Mouse (Mus musculus) hindbrain, embryonic 11.5 days (tissue): ENCODE data around the gene Celf2. TPM values are rescaled to one million over a fixed set of nuclear protein-coding genes. Genes with fewer than 3 reads are reported as not detected.

Experiments
- ATAC-seq: fragments of 200-750 bp; cut with Nextera tagmentation; 2 replicates; pipeline ENCODE4 v1.8.0; 2017; ENCODE audit warnings: mild to moderate bottlenecking, moderate TSS enrichment, moderate library complexity; ENCODE audit not compliant: low FRiP score
- DNase-seq: peaks from one replicate; pipeline ENCODE4 v3.0.0-alpha.2; 2015; ENCODE audit warnings: low spot score
- H3K27ac ChIP-seq: fragments of 300-500 bp; sonication (generic); 2 replicates; pipeline ENCODE4 v1.5.1; 2014; ENCODE audit warnings: mild to moderate bottlenecking, low read depth, low read length
- H3K27me3 ChIP-seq: fragments of 300-500 bp; sonication (generic); 2 replicates; pipeline ENCODE4 v1.6.1; 2014; ENCODE audit warnings: mild to moderate bottlenecking, low read length, moderate library complexity, mixed read lengths; ENCODE audit not compliant: control insufficient read depth, insufficient read depth
- H3K36me3 ChIP-seq: fragments of 300-500 bp; sonication (generic); 2 replicates; pipeline ENCODE4 v1.6.1; 2014; ENCODE audit warnings: mild to moderate bottlenecking, low read length, moderate library complexity, mixed read lengths; ENCODE audit not compliant: control insufficient read depth, insufficient read depth
- H3K4me1 ChIP-seq: fragments of 300-500 bp; sonication (generic); replicated peaks from 2 replicates; pipeline ENCODE4 v1.6.1; 2014; ENCODE audit warnings: low read length, mixed read lengths; ENCODE audit not compliant: control insufficient read depth, insufficient read depth
- H3K4me2 ChIP-seq: fragments of 300-500 bp; sonication (generic); replicated peaks from 2 replicates; pipeline ENCODE4 v1.6.1; 2014; ENCODE audit warnings: mild to moderate bottlenecking, low read depth, low read length
- H3K4me3 ChIP-seq: fragments of 300-500 bp; sonication (generic); 2 replicates; pipeline ENCODE4 v1.5.1; 2014; ENCODE audit warnings: low read depth, low read length
- H3K9ac ChIP-seq: fragments of 300-500 bp; sonication (generic); 2 replicates; pipeline ENCODE4 v1.6.1; 2014; ENCODE audit warnings: low read depth, low read length
- H3K9me3 ChIP-seq: fragments of 300-500 bp; sonication (generic); 2 replicates; pipeline ENCODE4 v1.6.1; 2016; ENCODE audit warnings: low read length; ENCODE audit not compliant: control insufficient read depth
- WGBS: fragments of 180-500 bp; shearing (Covaris S2); extraction: QIAGEN DNeasy Blood & Tissue Kit; methylation state at CpG from one replicate; pipeline ENCODE4 v1.1.7; 2014; 5-methylcytosine and 5-hydroxymethylcytosine counted together
- polyA plus RNA-seq: library from polyadenylated mRNA; unstranded; fragments of >200 nt; fragmentation: Nextera tagmentation; extraction: Ambion mirVana; gene quantifications from 2 replicates; pipeline ENCODE4 v1.2.1, GENCODE M21; 2014

Gene Celf2
- polyA plus RNA-seq, 1 experiment from 2014 or later, result 82.4 TPM

DNA sequence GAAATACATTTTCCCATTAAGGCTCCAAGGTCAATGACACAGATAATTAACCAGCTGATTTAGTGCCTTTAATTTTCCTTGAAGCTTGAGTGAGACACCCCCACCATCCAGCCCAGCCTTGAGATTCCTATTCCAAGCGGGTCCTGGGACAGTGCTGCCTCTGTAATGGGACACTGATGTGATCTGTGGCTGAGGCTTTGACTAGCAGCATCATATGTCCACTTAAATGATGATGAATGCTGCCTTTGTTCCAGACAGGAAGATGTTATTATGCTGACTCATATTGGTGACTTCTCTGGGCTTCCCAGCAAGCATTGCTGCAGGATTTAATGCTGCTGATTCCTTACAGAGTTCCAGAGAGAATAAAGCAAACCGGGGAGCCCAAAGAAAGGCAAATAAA is 393.6 kb downstream of the Celf2 start:
- Histone ChIP-seq H3K9me3 (no peaks in the 10 kb centered on the region), H3K4me1 (no peaks in the 10 kb centered on the region), H3K27me3 (no peaks in the 10 kb centered on the region), H3K36me3 (no peaks in the 10 kb centered on the region), H3K9ac (no peak overlapping the region), H3K4me2 (no peak overlapping the region), H3K27ac (no peak overlapping the region), H3K4me3 (no peak overlapping the region)
- WGBS, result 16% methylated on average over 2 of the region's 2 CpGs
- DNase-seq (peak; percentile 24), ATAC-seq (peak; percentile 67; the same call in 1 of the 2 replicates)

DNA sequence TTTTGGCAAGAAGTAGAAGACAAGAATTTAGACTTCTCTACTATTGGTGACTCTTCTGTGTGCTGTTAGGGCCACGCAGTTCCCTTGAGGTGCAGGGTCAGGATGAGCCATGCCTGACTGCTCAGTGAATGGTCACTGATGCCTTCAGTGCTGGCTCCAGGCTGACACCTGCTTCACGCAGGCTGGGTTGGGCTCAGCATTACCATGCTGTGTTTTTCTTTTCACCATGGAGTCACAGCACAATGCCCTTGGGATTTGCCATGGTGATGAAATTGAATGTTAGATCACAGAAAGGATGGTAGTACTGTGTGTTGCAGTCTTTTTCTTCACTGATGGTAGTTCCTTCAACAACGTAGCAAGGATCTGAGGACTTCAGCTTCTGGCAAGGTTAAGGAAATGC is 394.2 kb downstream of the Celf2 start:
- Histone ChIP-seq H3K27ac (no peak overlapping the region), H3K9ac (no peak overlapping the region), H3K36me3 (no peaks in the 10 kb centered on the region), H3K9me3 (no peaks in the 10 kb centered on the region), H3K27me3 (no peaks in the 10 kb centered on the region), H3K4me1 (no peaks in the 10 kb centered on the region), H3K4me3 (no peak overlapping the region), H3K4me2 (no peak overlapping the region)
- WGBS, result 50% methylated on average over 3 of the region's 3 CpGs
- ATAC-seq, result peak; percentile 57; the same call in 1 of the 2 replicates
- peak; percentile 18 for DNase-seq

DNA sequence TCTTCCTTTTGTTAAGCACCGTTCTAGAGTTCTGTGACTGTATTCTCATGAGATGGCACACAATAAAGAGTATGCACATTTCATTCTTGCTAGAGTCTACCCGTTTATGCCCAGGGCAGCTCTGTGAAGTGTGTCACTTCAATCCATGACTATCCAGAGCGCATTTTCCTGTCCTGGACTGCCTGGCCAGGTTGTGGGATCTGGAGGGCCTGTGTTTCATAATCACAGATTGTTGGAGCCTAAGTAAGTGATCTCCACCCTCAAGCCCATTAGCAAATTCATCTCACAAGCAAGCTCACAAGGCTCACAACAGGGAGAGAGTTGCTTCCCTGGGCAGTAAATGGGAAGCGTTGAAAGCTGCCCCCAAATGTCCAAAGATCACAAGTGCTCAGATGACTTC is 395.6 kb downstream of the Celf2 start:
- Histone ChIP-seq H3K4me1 (no peaks in the 10 kb centered on the region), H3K9ac (no peak overlapping the region), H3K4me2 (no peak overlapping the region), H3K36me3 (no peaks in the 10 kb centered on the region), H3K27me3 (no peaks in the 10 kb centered on the region), H3K9me3 (no peaks in the 10 kb centered on the region), H3K4me3 (no peak overlapping the region), H3K27ac (no peak overlapping the region)
- WGBS, result 83% methylated on average over 4 of the region's 4 CpGs
- no peak for ATAC-seq
- no peak for DNase-seq

DNA sequence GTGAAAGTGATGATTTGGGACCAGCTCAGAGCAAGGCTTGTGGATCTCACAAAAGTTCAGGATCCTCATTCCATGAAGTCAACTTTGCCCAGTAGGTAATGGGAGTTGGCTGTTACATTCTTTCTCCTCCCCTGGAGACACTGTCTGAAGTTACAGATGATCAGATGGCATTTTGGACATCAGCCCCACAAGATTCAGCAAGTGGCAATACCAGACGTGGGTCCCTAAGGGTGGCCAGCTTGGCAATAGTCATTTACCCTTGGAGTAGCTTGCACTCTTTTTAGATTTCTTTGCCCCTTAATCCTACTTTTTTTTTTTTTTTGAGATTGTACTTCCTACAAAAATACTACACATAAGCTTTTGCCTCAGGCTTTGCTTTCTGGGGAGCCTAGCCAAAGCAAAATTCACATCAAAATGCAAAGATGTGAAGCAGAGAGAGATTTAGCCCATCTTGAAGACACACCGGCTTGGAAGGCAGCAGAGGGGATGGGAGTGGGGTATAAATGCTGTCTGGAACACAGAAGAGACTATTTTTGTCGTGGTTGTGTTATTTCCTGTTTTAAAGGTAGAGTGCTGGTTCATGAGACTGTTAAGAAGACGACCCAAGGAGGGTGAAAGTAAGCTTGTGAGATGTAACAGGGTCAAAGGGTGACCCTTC is 397.1 kb downstream of the Celf2 start:
- no peaks in the 10 kb centered on the region for H3K27me3 ChIP-seq
- H3K4me1 ChIP-seq, result no peaks in the 10 kb centered on the region
- no peak overlapping the region for H3K4me3 ChIP-seq
- no peak overlapping the region for H3K4me2 ChIP-seq
- H3K36me3 ChIP-seq, result no peaks in the 10 kb centered on the region
- no peak for ATAC-seq
- WGBS, result 78% methylated on average over 4 of the region's 4 CpGs
- H3K9me3 ChIP-seq, result no peaks in the 10 kb centered on the region
- no peak overlapping the region for H3K9ac ChIP-seq
- H3K27ac ChIP-seq, result no peak overlapping the region
- DNase-seq, result no peak

DNA sequence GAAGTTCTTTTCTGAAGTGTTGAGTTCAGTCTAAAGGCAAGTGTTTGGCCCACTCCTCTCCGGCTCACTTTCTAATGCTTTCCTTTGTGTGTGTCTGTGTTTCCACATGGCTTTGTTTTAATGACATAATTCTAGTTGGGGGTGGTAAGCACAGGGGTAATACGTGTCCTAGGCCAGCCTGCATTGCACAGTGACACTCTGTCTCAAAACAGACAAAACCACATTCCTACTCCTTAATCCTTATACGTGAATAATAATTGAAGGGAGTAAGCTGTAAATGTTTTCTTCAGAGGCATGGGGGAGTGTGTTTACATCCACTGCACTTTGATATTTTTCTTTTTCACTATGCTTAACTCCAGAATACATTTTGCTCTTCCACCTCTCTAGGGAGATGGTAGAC is 415.9 kb downstream of the Celf2 start:
- ATAC-seq (no peak), DNase-seq (no peak)
- Histone ChIP-seq H3K4me3 (no peak overlapping the region), H3K36me3 (no peaks in the 10 kb centered on the region), H3K9ac (no peak overlapping the region), H3K4me1 (no peaks in the 10 kb centered on the region; the same call in 1 of the 2 replicates), H3K27me3 (no peaks in the 10 kb centered on the region), H3K4me2 (no peak overlapping the region), H3K9me3 (no peaks in the 10 kb centered on the region), H3K27ac (no peak overlapping the region)
- 69% methylated on average over 3 of the region's 3 CpGs for WGBS

DNA sequence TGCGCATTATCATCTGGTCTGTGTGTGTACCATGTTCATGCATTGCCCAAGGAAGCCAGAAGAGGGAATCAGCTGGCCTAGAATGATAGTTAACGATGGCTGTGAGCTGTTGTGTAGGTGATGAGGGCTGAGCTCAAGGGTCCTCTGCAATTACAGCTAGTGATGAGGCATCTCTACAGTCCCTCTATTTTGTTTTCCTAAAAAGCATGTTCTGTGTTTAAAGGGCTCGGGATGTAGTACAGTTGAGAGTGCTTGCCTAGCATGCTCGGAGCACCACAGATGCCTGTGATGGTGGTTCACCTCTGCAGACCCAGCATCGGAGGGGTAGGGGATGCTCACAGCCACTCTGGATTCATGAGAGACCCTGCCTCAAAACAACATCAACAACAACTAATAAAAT is 416.7 kb downstream of the Celf2 start:
- H3K4me3 ChIP-seq, result no peak overlapping the region
- no peak overlapping the region for H3K27ac ChIP-seq
- no peaks in the 10 kb centered on the region for H3K36me3 ChIP-seq
- H3K27me3 ChIP-seq, result no peaks in the 10 kb centered on the region
- H3K9ac ChIP-seq, result no peak overlapping the region
- DNase-seq (no peak), ATAC-seq (no peak)
- H3K4me1 ChIP-seq, result no peaks in the 10 kb centered on the region; the same call in 1 of the 2 replicates
- no peaks in the 10 kb centered on the region for H3K9me3 ChIP-seq
- no peak overlapping the region for H3K4me2 ChIP-seq
- 92% methylated on average over 5 of the region's 5 CpGs for WGBS

DNA sequence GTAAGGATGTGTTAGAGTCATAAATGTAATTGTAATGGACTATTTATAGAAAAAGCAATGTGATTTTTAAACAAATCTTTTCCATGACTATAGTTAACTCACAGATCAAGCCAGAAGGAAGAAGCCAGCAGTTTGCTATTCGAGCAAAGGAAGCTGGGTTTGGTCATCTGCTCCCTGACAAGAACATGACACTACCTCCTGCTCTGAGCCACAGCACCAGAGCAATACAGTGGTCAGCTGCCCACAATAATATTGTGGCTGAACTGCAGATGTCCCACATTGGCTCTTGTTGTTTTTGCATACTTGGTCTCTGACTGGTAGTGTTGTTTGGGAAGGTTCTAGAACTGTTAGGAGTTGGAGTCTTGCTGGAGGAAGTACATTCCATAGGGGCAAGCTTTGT is 418.9 kb downstream of the Celf2 start:
- ATAC-seq (no peak), DNase-seq (no peak)
- H3K4me1 ChIP-seq, result no peaks in the 10 kb centered on the region; the same call in 1 of the 2 replicates
- H3K4me3 ChIP-seq, result no peak overlapping the region
- no peaks in the 10 kb centered on the region for H3K9me3 ChIP-seq
- H3K4me2 ChIP-seq, result no peak overlapping the region
- no peaks in the 10 kb centered on the region for H3K36me3 ChIP-seq
- H3K27me3 ChIP-seq, result no peaks in the 10 kb centered on the region
- H3K27ac ChIP-seq, result no peak overlapping the region
- H3K9ac ChIP-seq, result no peak overlapping the region
- WGBS, result 82% methylated on average over 1 of the region's 1 CpGs

DNA sequence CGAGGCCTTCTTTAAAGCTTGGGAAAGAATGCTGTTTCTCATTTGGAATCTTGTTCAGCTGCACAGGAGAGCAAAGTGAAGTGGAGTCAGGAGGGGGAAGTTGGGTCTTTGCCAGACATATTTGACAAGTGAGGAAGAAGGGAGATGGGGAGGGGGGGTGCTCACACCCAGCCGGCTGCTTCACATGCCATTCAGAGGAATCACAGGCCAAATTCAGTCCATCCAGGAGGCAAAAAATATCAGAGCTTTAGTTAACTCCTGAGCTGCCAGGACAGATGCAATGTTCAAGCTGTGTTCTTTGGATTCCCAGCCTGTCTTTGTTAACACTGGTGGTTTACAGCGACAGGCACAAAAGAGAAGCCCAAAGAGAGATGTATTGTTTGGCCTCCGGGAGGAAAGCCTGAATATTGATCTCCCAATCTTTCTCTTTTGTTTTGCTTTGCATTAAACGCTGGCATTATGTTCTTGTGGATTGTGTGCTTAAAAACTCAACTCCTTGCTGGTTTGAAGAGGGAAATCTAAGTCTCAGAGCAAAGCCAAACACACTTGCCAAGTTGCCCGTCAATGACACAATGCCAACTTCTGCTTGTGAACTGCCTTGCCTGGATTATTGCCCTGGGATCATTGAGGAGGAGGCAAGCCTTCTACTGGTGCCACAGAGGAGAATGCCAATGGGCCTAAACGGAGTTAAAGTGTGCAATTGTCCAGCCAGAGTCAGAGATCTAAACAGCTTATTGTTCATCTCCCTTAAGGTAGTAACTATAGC is 420.1 kb downstream of the Celf2 start:
- no peak overlapping the region for H3K4me2 ChIP-seq
- H3K4me1 ChIP-seq, result no peaks in the 10 kb centered on the region; the same call in 1 of the 2 replicates
- no peak overlapping the region for H3K9ac ChIP-seq
- no peak overlapping the region for H3K4me3 ChIP-seq
- peak overlapping the region; percentile 61; the same call in 1 of the 2 replicates for H3K27ac ChIP-seq
- WGBS, result 19% methylated on average over 7 of the region's 7 CpGs
- no peaks in the 10 kb centered on the region for H3K9me3 ChIP-seq
- peak; percentile 67 for DNase-seq
- no peaks in the 10 kb centered on the region for H3K36me3 ChIP-seq
- ATAC-seq, result peak; percentile 83
- no peaks in the 10 kb centered on the region for H3K27me3 ChIP-seq

DNA sequence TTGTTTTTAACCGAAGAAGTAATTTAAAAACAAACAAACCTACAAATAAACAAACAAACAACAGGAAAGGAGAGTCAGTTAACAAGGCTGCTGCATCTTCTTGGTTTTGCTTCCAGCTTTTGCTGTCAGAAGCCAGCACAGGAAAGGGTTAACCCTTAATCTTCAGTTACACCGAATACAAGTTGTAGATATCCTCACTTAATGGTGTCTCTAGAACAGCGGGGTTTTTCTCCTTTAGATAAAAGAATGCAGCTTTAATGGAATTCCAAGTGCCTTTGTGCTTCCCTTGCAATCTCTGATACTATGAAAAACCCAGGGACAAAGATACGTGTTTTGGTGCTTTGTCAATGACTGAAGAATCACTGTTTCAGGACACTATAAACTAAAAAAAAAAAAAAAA is 420.8 kb downstream of the Celf2 start:
- no peak overlapping the region for H3K4me3 ChIP-seq
- no peak overlapping the region for H3K4me2 ChIP-seq
- H3K36me3 ChIP-seq, result no peaks in the 10 kb centered on the region
- peak overlapping the region; percentile 61; the same call in 1 of the 2 replicates for H3K27ac ChIP-seq
- no peaks in the 10 kb centered on the region for H3K27me3 ChIP-seq
- H3K9me3 ChIP-seq, result no peaks in the 10 kb centered on the region
- DNase-seq (peak; percentile 26), ATAC-seq (peak; percentile 32; the same call in 1 of the 2 replicates)
- H3K9ac ChIP-seq, result no peak overlapping the region
- H3K4me1 ChIP-seq, result no peaks in the 10 kb centered on the region; the same call in 1 of the 2 replicates
- 26% methylated on average over 4 of the region's 4 CpGs for WGBS
